Mouse (Mus musculus) heart, postnatal 10 days (tissue): ENCODE results near the gene Klk1b1. TPM values are rescaled to one million over a fixed set of nuclear protein-coding genes. Genes with fewer than 3 reads are reported as not detected.
"Not testable (repeated sequence)": the region's sequence is repeated elsewhere in the genome, so short reads cannot be mapped to it uniquely, and the experiment has no call there.

Source experiments
- DNase-seq, 2 experiments: peaks; one replicate each; pipeline ENCODE4 v3.0.0; 2021
- intact Hi-C: fragments of 180-260 bp; cut with DNase I; formaldehyde crosslinking; loops from one replicate; pipeline ENCODE4 v1.15.1; 2025
- total RNA-seq, 2 experiments: library from RNA; stranded (reverse); gene quantifications; 2 replicates each; pipeline ENCODE4 v1.2.3; 2021

Klk1b1 gene
- total RNA-seq, 2 experiments from 2014 or later, result not detected

DNA sequence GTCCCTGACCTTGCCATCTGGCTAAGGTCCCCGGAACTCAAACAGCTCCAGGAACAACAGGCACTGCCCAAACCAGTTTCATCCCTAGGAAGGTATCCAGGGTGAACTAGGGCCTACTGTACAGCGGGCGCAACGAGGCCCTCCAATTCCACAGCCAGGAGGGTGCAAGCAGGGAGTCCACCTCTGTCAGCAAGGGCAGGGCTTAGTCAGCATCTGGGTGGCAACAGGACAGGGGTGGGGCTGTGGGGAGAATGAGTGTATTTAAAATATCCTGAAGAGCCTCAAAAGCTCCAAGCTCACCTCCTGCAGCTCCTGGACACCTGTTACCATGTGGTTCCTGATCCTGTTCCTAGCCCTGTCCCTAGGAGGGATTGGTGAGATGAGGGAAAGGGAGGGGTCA, 29.0 kb downstream of the Klk1b1 start, which contains the start of gene Klk1b11:
Gene Klk1b11, plus strand, starts transcription at position 301 of the 400 bp plus-strand sequence.
- intact Hi-C loops, DNase-seq: not testable (repeated sequence)

DNA sequence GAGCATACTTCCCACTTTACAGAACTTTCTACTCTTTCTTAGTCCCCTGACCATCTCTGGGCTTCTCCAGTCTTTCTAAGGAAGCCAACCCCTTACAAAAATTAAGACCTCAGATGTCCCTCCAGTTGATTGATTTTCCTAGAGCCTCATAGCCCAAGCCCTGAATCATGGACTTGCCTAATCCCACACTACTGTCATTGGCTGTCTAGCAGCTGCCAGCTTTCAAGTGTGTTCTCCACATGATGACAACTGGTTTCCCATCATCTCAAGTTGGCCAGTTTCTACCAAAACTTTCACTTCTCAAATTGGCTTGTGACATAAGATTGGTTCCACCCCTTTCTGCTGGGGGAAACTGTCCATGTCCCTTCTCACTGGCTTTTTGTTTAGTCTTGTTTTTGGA, 38.3 kb downstream of the Klk1b1 start:
- no peak for DNase-seq
- intact Hi-C loops, result no loop called here

DNA sequence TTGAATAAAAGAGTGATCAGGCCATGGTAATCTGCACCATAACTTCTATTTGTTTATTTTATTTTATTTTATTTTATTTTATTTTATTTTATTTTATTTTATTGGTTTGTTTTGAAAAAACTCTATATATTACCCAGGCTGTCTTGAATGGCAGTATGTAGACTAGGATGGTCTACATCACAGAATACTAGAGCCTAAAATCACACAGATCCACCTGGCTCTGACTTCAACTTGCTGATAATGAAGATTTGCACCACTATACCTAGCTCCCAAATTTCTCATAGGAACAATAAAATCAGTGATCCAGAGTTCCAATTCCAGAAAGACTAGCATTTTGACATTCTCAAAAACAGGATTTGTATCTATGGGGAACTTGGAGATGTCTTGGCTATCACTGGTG, 45.3 kb downstream of the Klk1b1 start, which contains the start of gene Klk1b26:
Gene Klk1b26, plus strand, starts transcription at position 301 of the 400 bp plus-strand sequence.
- DNase-seq, intact Hi-C loops: not testable (repeated sequence)

DNA sequence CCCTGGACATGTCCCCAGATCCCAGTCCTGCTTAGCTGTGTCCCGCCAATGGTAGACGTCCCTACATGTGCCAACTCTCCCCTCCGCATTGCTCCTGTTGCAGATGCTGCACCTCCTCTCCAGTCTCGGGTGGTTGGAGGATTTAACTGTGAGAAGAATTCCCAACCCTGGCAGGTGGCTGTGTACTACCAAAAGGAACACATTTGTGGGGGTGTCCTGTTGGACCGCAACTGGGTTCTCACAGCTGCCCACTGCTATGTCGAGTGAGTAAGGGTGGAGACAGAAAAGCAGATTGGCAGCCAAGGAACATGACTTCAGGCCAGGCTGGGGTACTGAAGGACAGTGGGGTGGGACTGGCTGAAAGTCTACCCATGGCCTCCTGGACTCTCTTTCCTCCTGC, 48.1 kb downstream of the Klk1b1 start:
- DNase-seq, intact Hi-C loops: not testable (repeated sequence)

DNA sequence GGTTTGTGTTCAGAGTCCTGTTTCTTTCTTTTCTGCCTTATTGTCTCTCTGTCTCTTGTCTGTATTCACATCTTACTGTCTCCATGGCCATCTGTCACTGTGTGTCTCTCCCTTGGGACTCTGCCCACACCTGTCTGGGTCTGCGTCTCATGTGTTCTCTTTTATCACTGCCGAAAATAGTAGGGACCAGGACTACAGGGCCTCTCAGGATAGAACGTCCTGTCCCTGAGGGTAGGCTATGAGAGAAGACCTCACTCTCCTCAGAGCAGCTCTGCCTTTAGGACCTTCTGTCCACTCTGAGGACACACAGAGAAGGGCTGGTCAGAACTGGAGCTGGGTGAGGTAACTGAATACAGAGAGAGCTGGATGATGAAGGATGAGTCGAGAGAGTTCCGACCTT, 48.5 kb downstream of the Klk1b1 start:
- no peak for DNase-seq
- intact Hi-C loops, result no loop called here

Other genes with a start within 250 kb of the Klk1b1 start
- not detected for gene Klk12, start 197.9 kb upstream of the Klk1b1 start, total RNA-seq
- not detected for gene Klk11, start 192.1 kb upstream of the Klk1b1 start, total RNA-seq
- not detected for gene Klk10, start 185.7 kb upstream of the Klk1b1 start, total RNA-seq
- not detected for gene Klk9, start 174.9 kb upstream of the Klk1b1 start, total RNA-seq
- gene Klk8, start 169.2 kb upstream of the Klk1b1 start, total RNA-seq, result 10 to 100 TPM; 13.0 to 19.9 TPM
- not detected for gene Klk7, start 155.5 kb upstream of the Klk1b1 start, total RNA-seq
- not detected for gene Klk6, start 142.3 kb upstream of the Klk1b1 start, total RNA-seq
- not detected for gene Klk5, start 124.8 kb upstream of the Klk1b1 start, total RNA-seq
- not detected for gene Klk4, start 85.6 kb upstream of the Klk1b1 start, total RNA-seq
- not detected for gene Klk15, start 33.0 kb upstream of the Klk1b1 start, total RNA-seq
- gene Klk1b8, start 16.1 kb upstream of the Klk1b1 start, total RNA-seq, result not detected
- not detected for gene Klk1b9, start 9.3 kb downstream of the Klk1b1 start, total RNA-seq
- not detected for gene Klk1b11, start 29.1 kb downstream of the Klk1b1 start, total RNA-seq
- gene Klk1b26, start 45.4 kb downstream of the Klk1b1 start, total RNA-seq, result not detected
- not detected for gene Klk1b27, start 85.5 kb downstream of the Klk1b1 start, total RNA-seq
- gene Klk1b21, start 135.6 kb downstream of the Klk1b1 start, total RNA-seq, result not detected
- not detected for gene Klk1b22, start 145.9 kb downstream of the Klk1b1 start, total RNA-seq
- not detected for gene Klk1b16, start 170.0 kb downstream of the Klk1b1 start, total RNA-seq
- not detected for gene Klk1b24, start 221.5 kb downstream of the Klk1b1 start, total RNA-seq
- gene Klk1b3, start 231.4 kb downstream of the Klk1b1 start, total RNA-seq, result not detected
- gene Klk1b4, start 240.7 kb downstream of the Klk1b1 start, total RNA-seq, result not detected
- gene Klk1b5, start 249.2 kb downstream of the Klk1b1 start, total RNA-seq, result not detected